Mouse (Mus musculus) liver, embryonic 11.5 days (tissue): ENCODE data around the gene D930007J09Rik. TPM values are rescaled to one million over a fixed set of nuclear protein-coding genes. Genes with fewer than 3 reads are reported as not detected.

ENCODE experiments used
- ATAC-seq: fragments of 200-750 bp; cut with Nextera tagmentation; replicated peaks from 2 replicates; pipeline ENCODE4 v1.8.0; 2017; ENCODE audit warnings: moderate number of reproducible peaks, mild to moderate bottlenecking, moderate TSS enrichment, moderate library complexity; ENCODE audit not compliant: low FRiP score
- DNase-seq: peaks from one replicate; pipeline ENCODE4 v3.0.0-alpha.2; 2017; ENCODE audit warnings: low spot score
- H3K27ac ChIP-seq: fragments of 300-500 bp; sonication (generic); 2 replicates; pipeline ENCODE4 v1.5.1; 2014; ENCODE audit warnings: mild to moderate bottlenecking, low read depth, low read length, control low read depth
- H3K27me3 ChIP-seq: fragments of 300-500 bp; sonication (generic); replicated peaks from 2 replicates; pipeline ENCODE4 v1.6.1; 2014; ENCODE audit warnings: low read length, mixed read lengths; ENCODE audit not compliant: control insufficient read depth, insufficient read depth
- H3K36me3 ChIP-seq: fragments of 300-500 bp; sonication (generic); 2 replicates; pipeline ENCODE4 v1.6.1; 2014; ENCODE audit warnings: mild to moderate bottlenecking, low read length, moderate library complexity, mixed read lengths; ENCODE audit not compliant: control insufficient read depth, insufficient read depth
- H3K4me1 ChIP-seq: fragments of 300-500 bp; sonication (generic); replicated peaks from 2 replicates; pipeline ENCODE4 v1.6.1; 2014; ENCODE audit warnings: low read length, mixed read lengths; ENCODE audit not compliant: control insufficient read depth, insufficient read depth
- H3K4me2 ChIP-seq: fragments of 300-500 bp; sonication (generic); 2 replicates; pipeline ENCODE4 v1.6.1; 2014; ENCODE audit warnings: mild to moderate bottlenecking, control low read depth, moderate library complexity
- H3K4me3 ChIP-seq: fragments of 300-500 bp; sonication (generic); 2 replicates; pipeline ENCODE4 v1.5.1; 2014; ENCODE audit warnings: low read depth, low read length, control low read depth
- H3K9ac ChIP-seq: fragments of 300-500 bp; sonication (generic); 2 replicates; pipeline ENCODE4 v1.6.1; 2014; ENCODE audit warnings: low read depth, low read length, control low read depth
- H3K9me3 ChIP-seq: fragments of 300-500 bp; sonication (generic); 2 replicates; pipeline ENCODE4 v1.6.1; 2016; ENCODE audit warnings: low read length, inconsistent platforms, mixed read lengths; ENCODE audit not compliant: control insufficient read depth
- WGBS: fragments of 180-500 bp; shearing (Covaris S2); extraction: QIAGEN DNeasy Blood & Tissue Kit; methylation state at CpG from one replicate; pipeline ENCODE4 v1.1.7; 2014; 5-methylcytosine and 5-hydroxymethylcytosine counted together
- polyA plus RNA-seq: library from polyadenylated mRNA; unstranded; fragments of >200 nt; fragmentation: Nextera tagmentation; extraction: Ambion mirVana; gene quantifications from 2 replicates; pipeline ENCODE4 v1.2.1, GENCODE M21; 2014

D930007J09Rik gene
- polyA plus RNA-seq, 1 experiment from 2014 or later, result not detected

GRCm38 (mm10) chr13:32839314-32839713 is 36.7 kb upstream of the D930007J09Rik start:
- H3K4me2 ChIP-seq, result no peak overlapping the region
- H3K4me1 ChIP-seq, result no peaks in the 10 kb centered on the region
- no peak overlapping the region for H3K4me3 ChIP-seq
- ATAC-seq (no peak), DNase-seq (no peak)
- H3K27me3 ChIP-seq, result no peaks in the 10 kb centered on the region
- no peak overlapping the region for H3K27ac ChIP-seq
- WGBS, result 19% methylated on average over 1 of the region's 1 CpGs
- H3K9ac ChIP-seq, result no peak overlapping the region
- H3K9me3 ChIP-seq, result no peaks in the 10 kb centered on the region
- no peaks in the 10 kb centered on the region for H3K36me3 ChIP-seq

- Histone ChIP-seq H3K9ac (no peak overlapping the region), H3K9me3 (no peaks in the 10 kb centered on the region), H3K27me3 (no peaks in the 10 kb centered on the region), H3K4me2 (no peak overlapping the region), H3K36me3 (no peaks in the 10 kb centered on the region), H3K27ac (no peak overlapping the region), H3K4me3 (no peak overlapping the region), H3K4me1 (no peaks in the 10 kb centered on the region)
- ATAC-seq, result no peak
- 87% methylated on average over 5 of the region's 5 CpGs for WGBS
- DNase-seq, result no peak
Measured at GRCm38 (mm10) chr13:32834513-32834912, 31.9 kb upstream of the D930007J09Rik start.

- Histone ChIP-seq H3K36me3 (no peaks in the 10 kb centered on the region), H3K4me3 (no peak overlapping the region), H3K9me3 (no peaks in the 10 kb centered on the region), H3K27me3 (no peaks in the 10 kb centered on the region), H3K27ac (no peak overlapping the region), H3K9ac (no peak overlapping the region), H3K4me1 (no peaks in the 10 kb centered on the region), H3K4me2 (no peak overlapping the region)
- DNase-seq (no peak), ATAC-seq (no peak)
- WGBS, result 44% methylated on average over 6 of the region's 6 CpGs
Measured at GRCm38 (mm10) chr13:32833237-32833636, 30.6 kb upstream of the D930007J09Rik start.

- DNase-seq, result no peak
- no peaks in the 10 kb centered on the region for H3K27me3 ChIP-seq
- no peak overlapping the region for H3K27ac ChIP-seq
- no peak overlapping the region for H3K4me2 ChIP-seq
- H3K4me3 ChIP-seq, result no peak overlapping the region
- no peak for ATAC-seq
- no peaks in the 10 kb centered on the region for H3K36me3 ChIP-seq
- H3K4me1 ChIP-seq, result no peaks in the 10 kb centered on the region
- 59% methylated on average over 3 of the region's 3 CpGs for WGBS
- no peak overlapping the region for H3K9ac ChIP-seq
- no peaks in the 10 kb centered on the region for H3K9me3 ChIP-seq
Measured at GRCm38 (mm10) chr13:32832776-32833175, 30.1 kb upstream of the D930007J09Rik start.

GRCm38 (mm10) chr13:32831505-32832273 is 29.0 kb upstream of the D930007J09Rik start:
- ATAC-seq, result no peak
- Histone ChIP-seq H3K4me1 (no peaks in the 10 kb centered on the region), H3K27ac (no peak overlapping the region), H3K4me2 (no peak overlapping the region), H3K9ac (no peak overlapping the region), H3K9me3 (no peaks in the 10 kb centered on the region), H3K36me3 (no peaks in the 10 kb centered on the region), H3K4me3 (no peak overlapping the region), H3K27me3 (no peaks in the 10 kb centered on the region)
- WGBS, result 75% methylated on average over 3 of the region's 3 CpGs
- DNase-seq, result no peak

GRCm38 (mm10) chr13:32828886-32829285 is 26.2 kb upstream of the D930007J09Rik start:
- DNase-seq (no peak), ATAC-seq (no peak)
- Histone ChIP-seq H3K4me1 (no peaks in the 10 kb centered on the region), H3K4me2 (no peak overlapping the region), H3K36me3 (no peaks in the 10 kb centered on the region), H3K4me3 (no peak overlapping the region), H3K9me3 (no peaks in the 10 kb centered on the region), H3K27me3 (no peaks in the 10 kb centered on the region), H3K9ac (no peak overlapping the region), H3K27ac (no peak overlapping the region)
- 43% methylated on average over 4 of the region's 4 CpGs for WGBS

- H3K4me3 ChIP-seq, result no peak overlapping the region
- no peak overlapping the region for H3K9ac ChIP-seq
- 52% methylated on average over 4 of the region's 4 CpGs for WGBS
- no peak overlapping the region for H3K4me2 ChIP-seq
- no peaks in the 10 kb centered on the region for H3K9me3 ChIP-seq
- H3K27me3 ChIP-seq, result no peaks in the 10 kb centered on the region
- no peaks in the 10 kb centered on the region for H3K4me1 ChIP-seq
- H3K36me3 ChIP-seq, result no peaks in the 10 kb centered on the region
- no peak overlapping the region for H3K27ac ChIP-seq
- no peak for DNase-seq
- ATAC-seq, result peak; percentile 59; the same call in 1 of the 2 replicates
Measured at GRCm38 (mm10) chr13:32827951-32828350, 25.3 kb upstream of the D930007J09Rik start.

GRCm38 (mm10) chr13:32827111-32827822 is 24.6 kb upstream of the D930007J09Rik start:
- 72% methylated on average over 3 of the region's 3 CpGs for WGBS
- Histone ChIP-seq H3K4me2 (no peak overlapping the region), H3K36me3 (no peaks in the 10 kb centered on the region), H3K9me3 (no peaks in the 10 kb centered on the region), H3K4me1 (no peaks in the 10 kb centered on the region), H3K9ac (no peak overlapping the region), H3K27me3 (no peaks in the 10 kb centered on the region), H3K27ac (no peak overlapping the region), H3K4me3 (no peak overlapping the region)
- DNase-seq (no peak), ATAC-seq (no peak)

GRCm38 (mm10) chr13:32825546-32825945 is 22.9 kb upstream of the D930007J09Rik start:
- Histone ChIP-seq H3K4me2 (no peak overlapping the region), H3K9ac (no peak overlapping the region), H3K36me3 (no peaks in the 10 kb centered on the region), H3K9me3 (no peaks in the 10 kb centered on the region), H3K27ac (no peak overlapping the region), H3K4me3 (no peak overlapping the region), H3K4me1 (no peaks in the 10 kb centered on the region), H3K27me3 (no peaks in the 10 kb centered on the region)
- WGBS, result 90% methylated on average over 8 of the region's 8 CpGs
- no peak for ATAC-seq
- no peak for DNase-seq
